Mouse (Mus musculus): ENCODE data around the gene Tbc1d10a. TPM values are rescaled to one million over a fixed set of nuclear protein-coding genes. Genes with fewer than 3 reads are reported as not detected.

Tbc1d10a gene
- total and polyA plus RNA-seq, 3 experiments, result 23.0 to 27.4 TPM; not detected in 1

GRCm38 (mm10) chr11:4153694-4154093 lies 32.9 kb upstream of the Tbc1d10a start (continued):
- peak; percentile 6; the same call in 1 of the 2 replicates for TF ChIP-seq ZC3H11A (IDR thresholded peaks at IDR 0.05; ENCODE audit: low read depth, low read length)

- Histone ChIP-seq H3K4me3 (ENCODE audit: control insufficient read depth in 1 of 2, insufficient read depth in 1 of 2, low read depth in 2 of 2, low read length in 2 of 2) (no peak overlapping the region), H3K27ac (ENCODE audit: control insufficient read depth, low read depth, low read length) (no peak overlapping the region), H3K4me1 (ENCODE audit: control insufficient read depth in 1 of 2, insufficient read depth in 2 of 2, low read length in 2 of 2) (peaks cover 15 to 17% of the 10 kb centered on the region in 2 experiments), H3K9me3 (replicated peaks; ENCODE audit: insufficient read depth, low read length) (no peaks in the 10 kb centered on the region), H3K27me3 (ENCODE audit: control insufficient read depth in 1 of 2, insufficient read depth in 2 of 2, low read length in 2 of 2) (no peaks in the 10 kb centered on the region), H3K36me3 (ENCODE audit: control insufficient read depth in 1 of 2, insufficient read depth in 2 of 2, low read length in 2 of 2) (peaks cover 0 to 21% of the 10 kb centered on the region in 2 experiments; a peak in 2 of 4 replicates), H3K79me2 (ENCODE audit: control insufficient read depth, insufficient read depth, low read length, poor library complexity) (peaks cover 4% of the 10 kb centered on the region), H3K9ac (ENCODE audit: control insufficient read depth, low read depth, low read length, poor library complexity, severe bottlenecking) (no peak overlapping the region)
- DNase-seq (ENCODE audit: low read depth, low spot score), result peak; percentile 80
- no peak for TF ChIP-seq ZC3H11A (IDR thresholded peaks at IDR 0.05; ENCODE audit: low read depth, low read length)
- TF ChIP-seq MAZ (IDR thresholded peaks at IDR 0.05; ENCODE audit: low read depth, low read length), result no peak
- TF ChIP-seq GATA1 (IDR thresholded peaks at IDR 0.05; ENCODE audit: low read depth, low read length), result peak; percentile 90
- TF ChIP-seq TBP (IDR thresholded peaks at IDR 0.05; ENCODE audit: low read depth, low read length), result peak; percentile 57; the same call in 1 of the 2 replicates
- TF ChIP-seq CTCF (IDR thresholded peaks at IDR 0.05 in 2 of 3, conservative IDR thresholded peaks at IDR 0.05 in 1 of 3; ENCODE audit: control insufficient read depth in 1 of 3, insufficient read depth in 1 of 3, low read depth in 2 of 3, low read length in 3 of 3, poor library complexity in 1 of 3, severe bottlenecking in 1 of 3), result no peak
- no peak for TF ChIP-seq CHD2 (IDR thresholded peaks at IDR 0.05; ENCODE audit: low read length)
- TF ChIP-seq GABPA (IDR thresholded peaks at IDR 0.05; ENCODE audit: low read depth, low read length), result no peak
- TF ChIP-seq EP300 (IDR thresholded peaks at IDR 0.05; ENCODE audit: low read depth in 1 of 2, low read length in 2 of 2), result peak; percentile 75 to 89
- peak; percentile 82 for TF ChIP-seq ETS1 (IDR thresholded peaks at IDR 0.05; ENCODE audit: low read depth, low read length)
- peak; percentile 70 for TF ChIP-seq TAL1 (IDR thresholded peaks at IDR 0.05; ENCODE audit: low read length)
- peak; percentile 85 for TF ChIP-seq MYC (IDR thresholded peaks at IDR 0.05; ENCODE audit: low read depth, low read length)
- peak; percentile 74 for TF ChIP-seq MAX (IDR thresholded peaks at IDR 0.05; ENCODE audit: low read length)
- TF ChIP-seq RCOR1 (IDR thresholded peaks at IDR 0.05; ENCODE audit: low read depth, low read length), result peak; percentile 42; the same call in 1 of the 2 replicates
- TF ChIP-seq HCFC1 (IDR thresholded peaks at IDR 0.05; ENCODE audit: low read depth, low read length), result peak; percentile 54; the same call in 1 of the 2 replicates
- TF ChIP-seq MXI1 (IDR thresholded peaks at IDR 0.05; ENCODE audit: low read depth, low read length), result peak; percentile 95
- 0 out of 2 replicates have a peak, but pooled peaks have one; percentile 71 for TF ChIP-seq ZMIZ1 (IDR thresholded peaks at IDR 0.05; ENCODE audit: low read depth, low read length)
- peak; percentile 87 for TF ChIP-seq TCF12 (IDR thresholded peaks at IDR 0.05; ENCODE audit: low read depth, low read length)
- peak; percentile 93 for TF ChIP-seq SIN3A (IDR thresholded peaks at IDR 0.05; ENCODE audit: low read length)
Observed at GRCm38 (mm10) chr11:4155641-4156040, 30.9 kb upstream of the Tbc1d10a start.

GRCm38 (mm10) chr11:4158676-4159075 lies 27.9 kb upstream of the Tbc1d10a start:
- DNase-seq (ENCODE audit: low read depth, low spot score), result no peak
- no peak overlapping the region for H3K27ac ChIP-seq (ENCODE audit: control insufficient read depth, low read depth, low read length)
- no peaks in the 10 kb centered on the region for H3K9me3 ChIP-seq (replicated peaks; ENCODE audit: insufficient read depth, low read length)
- H3K4me1 ChIP-seq (ENCODE audit: control insufficient read depth in 1 of 2, insufficient read depth in 2 of 2, low read length in 2 of 2), result peaks cover 20 to 29% of the 10 kb centered on the region in 2 experiments
- peaks cover 20 to 41% of the 10 kb centered on the region in 2 experiments for H3K36me3 ChIP-seq (ENCODE audit: control insufficient read depth in 1 of 2, insufficient read depth in 2 of 2, low read length in 2 of 2)
- no peak overlapping the region for H3K9ac ChIP-seq (ENCODE audit: control insufficient read depth, low read depth, low read length, poor library complexity, severe bottlenecking)
- no peak overlapping the region for H3K4me3 ChIP-seq (ENCODE audit: control insufficient read depth in 1 of 2, insufficient read depth in 1 of 2, low read depth in 2 of 2, low read length in 2 of 2)
- TF ChIP-seq ETS1 (IDR thresholded peaks at IDR 0.05; ENCODE audit: low read depth, low read length) (no peak), JUND (IDR thresholded peaks at IDR 0.05; ENCODE audit: low read depth, low read length) (no peak), ZMIZ1 (IDR thresholded peaks at IDR 0.05; ENCODE audit: low read depth, low read length) (no peak), MAX (IDR thresholded peaks at IDR 0.05; ENCODE audit: low read length) (no peak), GATA1 (IDR thresholded peaks at IDR 0.05; ENCODE audit: low read depth, low read length) (no peak), GABPA (IDR thresholded peaks at IDR 0.05; ENCODE audit: low read depth, low read length) (no peak), SMC3 (IDR thresholded peaks at IDR 0.05; ENCODE audit: low read depth, low read length) (no peak), USF2 (IDR thresholded peaks at IDR 0.05; ENCODE audit: borderline replicate concordance in 1 of 2, insufficient read depth in 1 of 2, low read depth in 1 of 2, low read length in 2 of 2) (no peak), BHLHE40 (IDR thresholded peaks at IDR 0.05; ENCODE audit: borderline replicate concordance, low read depth, low read length) (no peak), SIN3A (IDR thresholded peaks at IDR 0.05; ENCODE audit: low read length) (no peak), NELFE (IDR thresholded peaks at IDR 0.05; ENCODE audit: low read depth, low read length) (no peak), CTCF (IDR thresholded peaks at IDR 0.05 in 2 of 3, conservative IDR thresholded peaks at IDR 0.05 in 1 of 3; ENCODE audit: control insufficient read depth in 1 of 3, insufficient read depth in 1 of 3, low read depth in 2 of 3, low read length in 3 of 3, poor library complexity in 1 of 3, severe bottlenecking in 1 of 3) (no peak), TCF12 (IDR thresholded peaks at IDR 0.05; ENCODE audit: low read depth, low read length) (no peak), MEF2A (IDR thresholded peaks at IDR 0.05; ENCODE audit: extremely low read depth, insufficient replicate concordance, low read depth, low read length, poor library complexity, severe bottlenecking) (no peak)
- H3K27me3 ChIP-seq (ENCODE audit: control insufficient read depth in 1 of 2, insufficient read depth in 2 of 2, low read length in 2 of 2), result no peaks in the 10 kb centered on the region
- peaks cover 32% of the 10 kb centered on the region for H3K79me2 ChIP-seq (ENCODE audit: control insufficient read depth, insufficient read depth, low read length, poor library complexity)
